Mouse (Mus musculus) G1E (cell line): ENCODE results near the gene Fam129a.

Source experiments
- CTCF ChIP-seq: IDR thresholded peaks from 2 replicates; pipeline ENCODE4 v1.5.1; 2012; ENCODE audit warnings: low read depth, low read length, inconsistent platforms, mixed read lengths
- POLR2AphosphoS5 ChIP-seq: IDR thresholded peaks from 2 replicates; pipeline ENCODE4 v1.6.1; 2012; ENCODE audit warnings: low read depth, low read length, inconsistent platforms; ENCODE audit not compliant: insufficient replicate concordance
- TAL1 ChIP-seq: conservative IDR thresholded peaks from 2 replicates; pipeline ENCODE4 v1.6.1; 2012; ENCODE audit warnings: low read depth, low read length, inconsistent platforms, mixed read lengths

GRCm38 (mm10) chr1:151638770-151639169, 67.8 kb downstream of the Fam129a start:
- TF ChIP-seq CTCF (no peak), TAL1 (no peak), POLR2AphosphoS5 (no peak)
